Mouse (Mus musculus): ENCODE data around the gene Eno3.

DNA sequence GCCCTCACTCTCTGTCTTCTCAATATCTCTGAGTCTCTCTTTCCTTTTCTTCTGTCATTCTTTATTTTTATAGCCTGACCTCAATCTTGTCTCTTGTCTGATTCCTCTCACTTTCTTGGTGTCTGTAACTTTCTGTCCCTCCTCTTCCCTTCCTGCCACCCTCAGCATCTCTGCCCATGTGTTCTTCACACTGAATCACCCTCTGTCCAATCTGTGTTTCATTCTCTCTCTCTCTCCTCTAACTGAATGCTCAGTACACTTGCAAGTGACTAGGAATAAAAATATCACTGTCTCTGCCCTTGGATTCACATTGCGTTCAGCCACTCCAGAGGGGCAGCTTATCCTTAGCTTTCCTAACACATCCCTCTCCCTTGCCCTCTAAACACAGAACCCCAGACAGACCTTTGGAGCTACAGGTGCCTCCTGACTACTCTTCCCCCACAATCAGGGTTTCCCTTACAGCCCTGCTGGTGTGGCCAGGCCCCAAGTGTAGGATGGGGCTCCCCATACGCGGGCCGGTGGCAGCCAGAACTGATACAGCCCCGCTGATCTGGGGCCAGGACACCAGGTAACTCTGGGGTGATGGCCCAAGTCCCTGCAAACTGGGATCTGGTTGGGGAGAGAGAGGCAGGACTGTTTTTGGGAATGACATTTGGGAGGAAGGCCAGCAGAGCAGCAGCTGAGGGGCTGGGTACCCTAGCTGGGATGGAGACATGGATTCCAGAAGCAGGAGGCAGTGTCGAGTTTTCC lies 45.2 kb downstream of the Eno3 start:
- no peak for TF ChIP-seq CTCF (conservative IDR thresholded peaks at IDR 0.05 in 1 of 2, IDR thresholded peaks at IDR 0.05 in 1 of 2; ENCODE audit: low read depth in 2 of 2, low read length in 2 of 2)
- TF ChIP-seq SMC3 (IDR thresholded peaks at IDR 0.05; ENCODE audit: low read depth, low read length), result no peak
- no peak for TF ChIP-seq POLR2AphosphoS2 (IDR thresholded peaks at IDR 0.05; ENCODE audit: low read depth, low read length)
- no peak for TF ChIP-seq ZC3H11A (IDR thresholded peaks at IDR 0.05; ENCODE audit: low read depth, low read length)
- no peak for TF ChIP-seq TCF12 (IDR thresholded peaks at IDR 0.05; ENCODE audit: low read depth, low read length)
- TF ChIP-seq EP300 (IDR thresholded peaks at IDR 0.05; ENCODE audit: low read length), result no peak
- no peak for TF ChIP-seq SIN3A (IDR thresholded peaks at IDR 0.05; ENCODE audit: low read length)
- no peak for TF ChIP-seq CHD2 (IDR thresholded peaks at IDR 0.05; ENCODE audit: low read length)
- no peak for TF ChIP-seq TBP (conservative IDR thresholded peaks at IDR 0.05; ENCODE audit: low read depth, low read length)

Measured in CH12.LX (cell line).